Mouse (Mus musculus) B cell, adult 62 days (primary cell): ENCODE results near the gene Fam20b. TPM values are rescaled to one million over a fixed set of nuclear protein-coding genes. Genes with fewer than 3 reads are reported as not detected.

Source experiments
- total RNA-seq: library from RNA; stranded (reverse); gene quantifications from 4 replicates; pipeline ENCODE4 v1.2.4, GENCODE M21; 2023

The Fam20b gene
- 22.2 to 23.4 TPM (median 22.7 TPM) in 4 replicates for total RNA-seq

GRCm38 (mm10) chr1:156718950-156719805 lies at the start of gene Fam20b:
Gene Fam20b (minus strand): TSS chr1:156719086.

GRCm38 (mm10) chr1:156674195-156675000 lies 44.5 kb downstream of the Fam20b start, which contains the start of gene Tor3a:
Gene Tor3a (minus strand): TSS chr1:156674356.

Other genes with a start within 250 kb of the Fam20b start
- 57.3 to 78.0 TPM (median 68.5 TPM) in 4 replicates for gene Soat1, start 244.8 kb downstream of the Fam20b start, total RNA-seq
- 28.9 to 33.3 TPM (median 31.9 TPM) in 4 replicates for gene Gm10031, start 195.1 kb downstream of the Fam20b start, total RNA-seq
- 64.6 to 74.3 TPM (median 67.7 TPM) in 4 replicates for gene Abl2, start 160.3 kb downstream of the Fam20b start, total RNA-seq
- gene Tor3a, start 44.7 kb downstream of the Fam20b start, total RNA-seq, result 44.4 to 53.7 TPM (median 50.8 TPM) in 4 replicates
- not detected in 4 replicates for gene Angptl1, start 119.5 kb upstream of the Fam20b start, total RNA-seq
- gene Ralgps2, start 220.5 kb upstream of the Fam20b start, total RNA-seq, result 952 to 1,069 TPM (median 976 TPM) in 4 replicates